Mouse (Mus musculus): ENCODE results near the gene Tenm3.

Tenm3 gene

GRCm38 (mm10) chr8:48803070-48803469, 40.7 kb downstream of the Tenm3 start:
- no peak for DNase-seq

GRCm38 (mm10) chr8:48802231-48802630, 41.5 kb downstream of the Tenm3 start:
- no peak for DNase-seq

DNA sequence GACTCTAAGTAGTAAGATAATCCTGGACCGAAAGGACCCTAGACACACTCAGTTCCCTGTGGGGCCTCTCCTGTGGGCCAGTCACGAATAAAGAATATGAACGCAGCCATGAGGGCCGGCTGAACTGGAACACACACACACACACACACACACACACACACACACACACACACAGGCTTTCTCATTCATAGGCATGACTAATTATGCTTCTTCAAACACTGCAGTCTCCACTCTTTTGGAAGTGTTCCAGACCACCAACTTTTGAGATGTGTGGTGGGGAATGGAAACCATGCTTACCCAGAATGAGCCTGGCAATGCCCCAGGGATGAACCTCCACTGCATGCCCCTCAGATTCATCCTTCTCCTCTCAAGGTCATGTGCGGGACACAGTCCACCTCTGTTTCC, 45.8 kb downstream of the Tenm3 start:
- DNase-seq, result no peak

- DNase-seq, result no peak
Measured at GRCm38 (mm10) chr8:48794285-48794684, 49.5 kb downstream of the Tenm3 start.

GRCm38 (mm10) chr8:48793729-48794128, 50.0 kb downstream of the Tenm3 start:
- DNase-seq, result no peak

DNA sequence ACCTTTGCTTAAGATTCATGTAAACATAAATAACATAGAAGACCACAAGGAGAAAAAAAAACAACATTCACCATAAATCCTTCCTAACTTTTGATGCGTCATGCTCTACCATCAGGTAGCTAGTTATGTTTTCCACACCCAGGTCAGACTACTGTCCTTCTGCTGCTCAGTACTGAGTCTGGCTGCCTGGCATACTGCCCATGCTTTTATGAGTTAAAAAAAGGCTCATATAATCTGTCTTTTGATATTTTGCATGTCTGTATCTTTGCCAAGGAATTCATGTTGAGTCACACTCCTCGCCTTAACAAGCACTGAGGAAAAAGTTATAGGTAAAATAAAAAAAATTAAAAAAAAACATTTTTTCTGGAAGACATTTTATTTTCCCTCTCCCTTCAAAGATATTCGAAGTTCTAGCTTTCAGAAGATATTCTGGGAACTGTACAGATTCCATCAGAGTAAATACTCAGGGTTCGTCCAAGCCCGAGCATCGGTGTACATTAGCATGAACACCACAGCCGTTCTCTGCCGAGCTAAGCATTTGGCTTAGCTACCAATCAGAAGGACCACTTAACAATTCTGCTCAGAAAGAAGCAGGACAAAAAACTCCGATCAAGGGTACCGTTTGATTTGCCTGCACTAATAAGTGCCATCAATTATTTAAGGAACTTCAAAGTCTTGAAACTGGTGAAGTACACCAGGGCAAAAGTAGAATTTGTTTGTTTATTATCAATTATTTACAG, 51.0 kb downstream of the Tenm3 start:
- no peak for DNase-seq

- no peak for DNase-seq
Measured at GRCm38 (mm10) chr8:48783308-48783707, 60.4 kb downstream of the Tenm3 start.

DNA sequence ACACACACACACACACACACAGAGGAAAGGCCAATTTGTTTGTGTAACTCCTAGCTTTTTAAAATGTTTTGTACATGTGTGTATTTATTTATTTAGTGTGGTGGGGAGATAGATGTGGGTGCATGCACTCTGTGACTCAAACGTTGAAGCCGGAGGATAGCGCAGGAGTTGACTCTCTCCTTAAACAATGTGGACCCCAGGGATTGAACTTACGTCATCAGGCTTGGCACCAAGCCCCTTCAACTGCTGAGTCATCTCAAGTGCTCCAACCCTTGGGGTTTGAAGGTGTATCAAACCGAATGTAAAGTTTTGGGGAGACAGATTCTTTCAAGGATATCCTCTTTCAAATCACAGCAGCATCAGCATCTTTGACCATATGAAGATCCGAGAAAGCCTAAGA, 63.1 kb downstream of the Tenm3 start:
- DNase-seq, result no peak

DNA sequence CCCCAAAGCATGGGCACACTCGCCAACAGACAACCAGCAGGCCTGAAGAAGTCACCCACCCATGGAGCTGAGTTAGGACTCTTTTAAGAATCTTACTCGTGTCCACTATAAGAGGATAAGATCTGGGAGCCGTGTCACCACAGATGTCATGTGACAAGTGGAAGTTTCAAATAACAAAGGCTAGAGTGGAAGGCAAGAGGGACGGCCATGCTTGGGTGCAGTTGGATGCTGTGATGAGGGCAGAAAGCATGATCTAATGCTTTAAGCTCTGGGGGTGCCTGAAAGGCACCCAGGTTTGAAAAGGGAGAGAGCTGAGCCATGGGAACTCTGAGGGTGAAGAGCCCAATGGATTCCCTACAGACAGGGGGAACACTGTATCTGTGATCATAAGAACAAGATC, 64.6 kb downstream of the Tenm3 start:
- no peak for DNase-seq

- no peak for DNase-seq
Measured at GRCm38 (mm10) chr8:48776081-48776480, 67.7 kb downstream of the Tenm3 start.

- no peak for DNase-seq
Measured at GRCm38 (mm10) chr8:48775531-48776037, 68.2 kb downstream of the Tenm3 start.

DNA sequence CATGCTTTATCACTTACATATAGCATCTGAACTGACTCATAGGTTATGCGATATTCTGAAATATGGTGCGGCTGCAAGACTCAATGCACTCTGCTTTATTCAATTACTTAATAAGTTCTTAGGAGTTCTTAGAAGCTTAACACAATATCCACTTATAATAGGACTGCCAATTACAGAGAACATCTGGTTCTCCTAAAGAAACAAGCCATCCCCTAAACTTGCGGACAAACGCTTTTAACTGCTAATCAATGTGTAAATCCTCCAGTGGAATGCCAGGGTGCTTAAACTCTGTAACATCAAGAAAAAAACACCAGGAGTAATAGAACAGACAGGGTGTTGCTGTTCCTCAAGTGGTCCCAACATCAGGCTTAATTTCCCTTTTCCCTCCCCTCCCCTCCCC, 68.9 kb downstream of the Tenm3 start:
- no peak for DNase-seq

DNA sequence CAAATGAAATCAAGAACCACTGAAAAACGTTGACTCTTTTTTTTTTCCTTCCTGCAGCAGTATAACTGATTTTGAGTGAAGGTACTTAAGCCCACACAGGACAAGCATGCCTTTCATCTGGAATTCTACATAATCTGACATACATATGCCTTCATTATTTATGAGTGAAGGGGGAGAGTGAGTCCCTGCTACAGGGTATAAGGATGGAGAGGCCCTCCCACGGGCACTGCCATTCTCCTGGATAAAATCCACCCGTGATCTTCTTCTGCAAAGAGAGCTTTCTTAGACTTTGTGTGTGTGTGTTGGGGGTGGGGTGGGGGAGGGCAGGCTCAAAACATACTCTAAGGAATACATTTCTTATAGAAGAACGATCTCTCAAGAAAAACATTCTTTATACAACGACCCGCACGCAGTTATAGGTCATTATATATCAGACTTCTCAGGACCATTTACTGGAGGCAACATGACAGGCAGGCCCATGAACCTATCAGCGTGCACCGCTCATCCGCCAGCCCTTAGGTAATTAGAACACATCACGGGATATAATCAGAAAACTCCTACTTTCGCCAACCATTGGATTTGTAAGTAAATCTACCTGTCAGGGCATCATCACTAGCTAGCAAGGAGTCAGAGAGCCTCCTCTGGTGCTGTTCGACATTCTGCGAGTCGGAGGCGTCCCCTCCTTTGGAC, 77.1 kb downstream of the Tenm3 start:
- no peak for DNase-seq

GRCm38 (mm10) chr8:48765212-48765611, 78.5 kb downstream of the Tenm3 start:
- DNase-seq, result no peak

- no peak for DNase-seq
Measured at GRCm38 (mm10) chr8:48764011-48764410, 79.7 kb downstream of the Tenm3 start.

GRCm38 (mm10) chr8:48756874-48757273, 86.9 kb downstream of the Tenm3 start:
- DNase-seq, result no peak

- no peak for DNase-seq
Measured at GRCm38 (mm10) chr8:48755492-48755891, 88.3 kb downstream of the Tenm3 start.

DNA sequence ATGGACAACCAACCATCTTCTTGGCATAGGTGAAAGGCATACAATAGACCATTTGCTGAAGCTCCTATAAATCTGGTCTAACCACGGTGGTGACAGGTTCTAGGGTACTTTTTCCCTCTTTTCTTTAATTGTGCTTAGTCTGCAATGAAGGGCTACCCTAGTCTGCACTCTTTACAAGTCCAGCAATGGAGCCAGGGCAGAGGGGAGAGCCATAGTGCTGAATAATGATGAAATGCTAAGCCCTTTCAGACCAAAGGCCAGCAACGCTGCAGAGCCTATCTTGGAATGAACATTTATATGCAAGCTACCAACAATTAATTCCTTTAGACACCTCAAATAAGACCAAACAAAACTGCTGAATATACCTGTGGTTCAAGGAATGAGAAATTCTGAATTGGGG, 88.8 kb downstream of the Tenm3 start:
- DNase-seq, result no peak

DNA sequence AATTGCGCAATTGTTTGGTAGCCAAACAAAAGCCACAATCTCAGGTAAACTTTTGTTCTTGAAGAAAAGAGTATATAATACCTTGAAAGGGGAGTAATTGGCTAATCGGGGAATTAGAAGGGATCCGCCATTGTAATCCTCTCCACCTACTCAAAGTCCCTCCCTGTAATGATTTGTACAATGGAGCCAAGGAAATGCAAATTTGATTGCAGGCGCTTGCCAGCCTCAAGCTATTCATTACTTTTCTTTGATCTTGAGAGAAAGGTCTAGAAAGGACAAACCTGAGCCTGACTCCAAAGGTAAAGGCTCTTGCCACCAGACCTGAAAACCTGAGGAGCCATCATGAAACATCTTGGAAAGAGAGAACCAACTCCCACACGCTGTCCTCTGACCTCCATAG, 91.8 kb downstream of the Tenm3 start:
- no peak for DNase-seq

- DNase-seq, result no peak
Measured at GRCm38 (mm10) chr8:48748503-48749059, 95.2 kb downstream of the Tenm3 start.

DNA sequence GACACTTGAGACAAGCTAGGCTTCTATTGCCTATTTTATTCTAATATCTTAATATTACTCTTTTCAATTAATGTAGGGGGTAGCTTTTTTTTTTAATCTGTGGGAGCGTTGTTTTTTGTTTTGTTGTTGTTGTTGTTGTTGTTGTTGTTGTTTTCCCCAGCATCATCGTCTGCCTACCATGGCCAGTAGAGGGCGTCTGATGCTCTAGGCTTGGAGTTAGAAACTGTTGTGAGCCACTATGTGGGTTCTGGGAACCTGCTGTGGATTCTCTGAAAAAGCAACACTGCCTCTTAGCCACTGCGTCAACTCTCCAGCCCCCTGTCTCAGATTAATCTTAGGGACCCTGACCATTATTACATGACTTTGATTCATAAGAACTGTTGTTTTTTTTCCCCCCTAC, 99.8 kb downstream of the Tenm3 start:
- DNase-seq, result no peak

DNA sequence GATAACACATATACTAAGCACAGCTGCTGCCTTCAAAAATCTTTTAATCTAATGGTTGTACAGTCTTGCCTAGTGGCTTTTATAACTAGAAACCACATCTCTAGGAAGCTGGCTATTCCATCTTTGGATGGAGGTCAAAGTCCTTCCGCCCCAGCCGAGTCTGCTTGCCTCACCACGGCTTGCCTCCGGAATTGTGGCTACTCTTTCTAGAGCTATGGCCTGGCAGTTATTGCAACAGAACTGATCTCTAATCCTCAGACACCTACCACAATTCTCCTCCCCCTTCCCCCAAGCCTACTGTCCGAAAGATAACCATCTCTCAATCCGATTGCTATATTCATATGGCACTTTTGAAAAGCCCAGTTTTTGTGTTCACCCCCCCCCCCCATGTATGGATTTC, 101.0 kb downstream of the Tenm3 start:
- no peak for DNase-seq

- no peak for DNase-seq
Measured at GRCm38 (mm10) chr8:48740951-48741350, 102.8 kb downstream of the Tenm3 start.

All from right cerebral cortex, adult 18-20 months (tissue).